Mouse (Mus musculus) lung, postnatal 0 days (tissue): ENCODE results near the gene AU041133.

Source experiments
- CTCF ChIP-seq: IDR thresholded peaks from 2 replicates; pipeline ENCODE4 v1.5.1; 2016; ENCODE audit warnings: antibody characterized with exemption, mild to moderate bottlenecking
- EP300 ChIP-seq: IDR thresholded peaks from 2 replicates; pipeline ENCODE4 v1.6.1; 2016; ENCODE audit warnings: antibody characterized with exemption, mild to moderate bottlenecking, control low read depth

DNA sequence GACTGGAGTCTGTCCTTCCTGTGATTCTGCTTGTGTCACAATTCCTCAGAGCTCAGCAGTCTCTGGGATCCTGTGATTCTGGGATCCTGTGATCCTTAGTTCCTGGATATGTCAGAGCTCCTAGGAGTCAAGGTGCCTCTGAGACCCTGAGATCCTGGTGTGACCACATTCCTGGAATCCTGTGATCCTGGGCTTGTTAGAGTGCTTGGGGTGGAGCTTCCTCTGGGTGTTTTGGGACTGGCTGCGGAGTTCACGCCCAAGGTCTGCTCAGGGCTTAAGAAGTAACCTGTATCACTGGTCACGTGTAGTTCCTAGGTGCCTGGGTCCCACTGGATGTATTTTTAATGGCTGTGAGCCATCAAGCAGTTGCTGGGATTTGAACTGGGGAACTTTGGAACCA, 10.6 kb upstream of the AU041133 start:
- no peak for TF ChIP-seq CTCF
- TF ChIP-seq EP300, result no peak
